Mouse (Mus musculus): ENCODE results near the gene Cdadc1.
"Not testable (repeated sequence)": the region's sequence is repeated elsewhere in the genome, so short reads cannot be mapped to it uniquely, and the experiment has no call there.

The Cdadc1 gene

GRCm38 (mm10) chr14:59597398-59598259 lies at the start of gene Cdadc1:
TSS of gene Cdadc1 (minus strand) at chr14:59597959.
- peak; percentile 98 to 100 for DNase-seq

GRCm38 (mm10) chr14:59646826-59647697 lies 49.3 kb upstream of the Cdadc1 start:
- DNase-seq, result no peak

GRCm38 (mm10) chr14:59644896-59645295 lies 47.1 kb upstream of the Cdadc1 start:
- DNase-seq, result no peak

GRCm38 (mm10) chr14:59644166-59644565 lies 46.4 kb upstream of the Cdadc1 start:
- no peak for DNase-seq

- no peak for DNase-seq
Observed at GRCm38 (mm10) chr14:59643582-59643981, 45.8 kb upstream of the Cdadc1 start.

GRCm38 (mm10) chr14:59641856-59642255 lies 44.1 kb upstream of the Cdadc1 start:
- no peak for DNase-seq

DNA sequence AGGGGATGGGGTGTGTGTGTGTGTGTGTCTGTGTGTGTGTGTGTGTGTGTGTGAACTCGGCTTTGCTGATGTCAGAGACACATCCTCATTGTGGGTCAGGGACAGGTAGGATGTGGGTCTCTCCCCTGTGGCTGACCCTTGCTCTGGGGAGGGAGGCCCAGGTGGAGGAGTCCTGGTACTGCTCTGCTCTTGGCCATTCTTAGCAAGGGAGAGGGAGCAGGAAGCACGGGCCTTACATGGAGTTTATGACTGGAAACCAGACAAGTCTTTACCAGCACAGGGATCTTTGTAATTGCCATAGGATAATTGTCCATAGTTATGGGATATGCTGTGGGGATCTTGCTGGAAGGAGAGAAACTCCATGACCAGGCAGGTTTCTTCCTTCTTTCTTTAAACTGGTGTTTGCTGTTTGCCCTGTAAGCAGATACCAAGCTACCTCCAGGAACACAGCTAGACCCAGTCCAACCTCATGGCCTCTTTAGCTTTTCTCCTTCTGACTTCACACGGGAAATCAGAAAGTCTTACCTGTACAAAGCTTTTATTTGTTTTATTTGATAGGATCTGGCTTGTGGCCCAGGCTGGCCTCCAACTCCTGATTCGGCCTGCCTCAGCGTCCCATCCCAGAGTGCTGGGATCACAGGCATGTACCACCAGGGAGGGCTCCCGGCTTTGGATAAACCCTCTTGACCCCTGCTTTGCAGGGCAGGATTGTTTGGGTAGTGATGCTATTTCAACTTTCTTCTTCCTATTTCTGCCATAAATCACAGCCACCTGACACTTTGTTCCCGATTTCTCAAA lies 41.3 kb upstream of the Cdadc1 start:
- no peak for DNase-seq

DNA sequence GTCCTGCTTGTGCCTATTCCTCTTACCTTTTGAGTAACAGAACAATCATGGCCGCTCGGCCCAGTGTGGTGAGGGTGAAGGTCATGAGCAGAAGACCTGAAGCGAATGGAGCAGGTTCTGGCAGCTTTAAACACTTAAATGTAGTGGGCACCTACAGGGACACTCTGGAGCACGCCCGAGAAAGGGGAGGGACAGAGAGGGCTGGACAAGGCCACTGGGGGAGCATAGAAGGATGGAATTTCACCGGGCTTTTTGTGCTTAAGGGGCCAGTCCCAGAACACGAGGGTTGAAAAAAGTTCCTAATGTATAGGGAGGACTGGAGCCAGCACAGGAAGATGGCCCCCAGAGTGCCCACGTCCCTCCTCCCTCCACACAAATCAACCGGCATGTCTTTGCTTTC lies 36.2 kb upstream of the Cdadc1 start:
- no peak for DNase-seq

GRCm38 (mm10) chr14:59633295-59633898 lies 35.6 kb upstream of the Cdadc1 start:
- DNase-seq, result no peak

GRCm38 (mm10) chr14:59632067-59632466 lies 34.3 kb upstream of the Cdadc1 start:
- no peak for DNase-seq

DNA sequence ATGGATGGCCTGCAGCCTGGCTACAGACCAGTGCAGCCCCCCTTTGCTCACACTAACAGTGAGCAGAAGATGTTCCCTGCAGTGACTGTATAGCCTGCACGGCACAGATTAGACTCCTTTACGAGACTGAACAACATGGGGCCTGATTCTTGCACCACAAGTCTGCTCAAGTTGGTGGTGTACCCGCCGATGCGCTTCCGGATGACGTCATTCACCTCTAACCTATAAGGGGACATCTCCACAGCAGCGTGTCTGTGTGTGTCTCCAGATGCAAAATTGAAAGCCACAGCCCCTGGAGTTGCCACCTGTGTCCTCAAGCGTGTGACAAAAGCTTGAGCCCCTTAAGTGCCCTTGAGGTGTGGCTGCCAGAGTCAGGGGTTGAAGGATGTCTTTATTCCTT lies 32.3 kb upstream of the Cdadc1 start:
- no peak for DNase-seq

DNA sequence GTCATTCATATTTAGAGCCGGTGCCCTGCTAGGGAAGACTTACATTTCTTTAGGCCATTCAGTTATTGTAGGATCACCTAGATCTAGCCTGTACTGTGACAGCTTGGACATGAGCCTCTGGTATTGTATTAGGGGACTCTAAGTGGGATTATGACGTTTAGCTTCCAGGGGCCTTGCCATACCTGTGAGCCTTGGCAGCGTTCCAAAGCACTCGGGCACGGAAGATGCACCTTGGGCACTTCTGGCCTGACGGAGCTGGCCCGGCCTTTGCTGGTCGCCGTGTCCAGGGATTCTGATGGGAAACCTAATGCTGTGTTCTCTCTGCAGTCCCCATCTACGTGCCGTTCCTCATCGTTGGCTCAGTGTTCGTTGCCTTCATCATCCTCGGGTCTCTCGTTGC lies 31.5 kb upstream of the Cdadc1 start:
- DNase-seq, result no peak

DNA sequence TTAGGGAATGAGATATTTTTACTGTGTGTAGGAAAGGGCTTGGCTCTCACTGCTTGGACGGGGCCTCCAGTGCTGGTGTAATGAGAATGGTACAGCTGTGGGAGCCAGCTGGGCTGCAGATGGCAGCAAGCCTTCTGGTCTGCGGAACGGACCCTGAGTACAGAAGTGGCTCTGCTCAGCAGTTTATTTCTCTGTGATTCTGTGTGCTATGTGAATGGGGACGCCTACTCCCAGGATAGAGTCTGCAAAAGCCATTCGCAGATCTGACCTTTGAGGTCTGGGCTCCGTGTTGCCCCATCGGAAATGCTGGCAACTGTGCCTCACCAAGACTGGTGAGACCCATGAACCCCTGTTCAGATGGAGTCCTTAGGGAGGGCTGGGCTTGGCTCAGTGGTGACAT lies 30.1 kb upstream of the Cdadc1 start:
- DNase-seq, result no peak

GRCm38 (mm10) chr14:59627142-59627680 lies 29.5 kb upstream of the Cdadc1 start:
- no peak for DNase-seq

GRCm38 (mm10) chr14:59626711-59627110 lies 29.0 kb upstream of the Cdadc1 start:
- DNase-seq, result no peak

DNA sequence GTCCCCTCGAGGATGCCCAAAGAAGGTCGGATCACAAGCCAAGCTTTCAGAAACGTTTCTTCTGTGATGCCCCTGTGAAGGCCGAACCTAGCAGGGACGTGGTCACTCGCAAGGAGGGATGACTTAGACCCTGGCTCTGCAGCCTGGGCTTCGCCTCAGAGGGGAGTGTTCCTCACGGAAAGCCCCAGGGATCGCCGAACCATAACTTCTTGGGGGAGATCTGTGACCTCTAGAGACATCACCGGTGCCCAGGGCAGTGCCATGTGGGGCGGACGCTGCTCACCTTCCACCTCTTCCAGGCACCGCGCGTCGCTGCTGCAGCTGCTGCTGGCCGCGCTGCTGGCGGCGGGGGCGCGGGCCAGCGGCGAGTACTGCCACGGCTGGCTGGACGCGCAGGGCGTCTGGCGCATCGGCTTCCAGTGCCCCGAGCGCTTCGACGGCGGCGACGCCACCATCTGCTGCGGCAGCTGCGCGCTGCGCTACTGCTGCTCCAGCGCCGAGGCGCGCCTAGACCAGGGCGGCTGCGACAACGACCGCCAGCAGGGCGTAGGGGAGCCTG lies 28.1 kb upstream of the Cdadc1 start:
- DNase-seq, result peak; percentile 27 to 35

DNA sequence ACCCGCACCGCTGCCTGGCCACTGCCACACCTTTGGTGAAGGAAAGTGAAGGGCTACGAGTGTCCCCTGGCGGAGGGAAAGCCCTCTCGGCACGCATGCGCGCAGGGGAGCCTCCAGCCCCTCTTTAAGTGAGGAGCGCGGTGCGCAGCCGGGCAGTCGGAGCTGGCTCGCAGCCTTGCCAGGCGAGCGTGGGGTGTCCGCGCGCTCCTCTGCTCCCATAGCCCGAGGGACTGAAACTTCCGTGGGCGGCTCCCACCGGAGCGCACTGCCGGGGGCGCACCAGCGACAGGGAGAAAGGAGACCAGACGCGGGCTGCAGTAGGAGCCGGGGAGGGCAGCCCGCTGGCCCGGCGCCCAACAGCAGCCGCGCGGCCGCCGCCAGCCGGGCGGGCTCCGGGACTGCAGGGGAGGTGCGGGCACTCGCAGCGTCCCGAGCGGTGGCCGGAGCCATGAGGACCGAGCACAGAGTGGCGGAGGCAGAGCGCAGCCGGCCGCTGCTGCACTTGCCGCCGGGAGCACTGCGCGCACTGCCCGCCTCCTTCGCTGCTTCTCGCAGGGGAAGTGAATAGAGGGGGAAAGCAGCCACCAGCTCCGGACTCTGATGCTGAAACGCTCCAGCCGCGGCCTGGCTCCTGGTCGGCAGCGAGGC lies 27.5 kb upstream of the Cdadc1 start, which contains the start of gene Shisa2:
Gene Shisa2, plus strand, starts transcription at position 151 of the 648 bp plus-strand sequence.
- peak; percentile 43 to 50 for DNase-seq

DNA sequence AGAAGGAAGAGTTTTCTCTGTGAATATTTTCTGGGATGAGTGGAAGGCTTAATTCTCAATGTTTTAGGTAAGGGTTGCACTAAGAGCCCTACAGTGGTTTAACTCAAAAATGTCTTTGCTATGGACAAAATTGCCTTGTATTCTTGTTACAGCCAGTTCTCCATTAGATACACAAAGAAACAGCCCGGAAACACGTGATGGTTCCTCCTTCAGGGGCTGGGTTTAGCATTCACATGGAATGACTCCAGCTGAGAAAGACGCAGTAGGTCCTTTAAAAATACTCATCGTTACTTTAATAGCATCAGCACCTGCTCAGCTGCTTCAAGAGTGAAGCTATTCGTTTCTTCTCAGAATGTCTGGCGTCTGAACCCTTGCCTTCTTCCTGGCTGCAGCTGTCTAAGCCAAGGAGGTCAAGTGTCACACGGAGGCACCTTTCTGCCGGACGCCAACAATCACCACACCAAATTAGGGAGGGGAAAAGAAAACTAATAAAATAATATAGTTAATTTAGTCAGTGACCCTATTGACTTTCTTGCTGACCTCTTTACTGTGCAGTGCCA lies 26.6 kb upstream of the Cdadc1 start:
- DNase-seq, result no peak

- no peak for DNase-seq
Observed at GRCm38 (mm10) chr14:59616802-59617201, 19.0 kb upstream of the Cdadc1 start.

DNA sequence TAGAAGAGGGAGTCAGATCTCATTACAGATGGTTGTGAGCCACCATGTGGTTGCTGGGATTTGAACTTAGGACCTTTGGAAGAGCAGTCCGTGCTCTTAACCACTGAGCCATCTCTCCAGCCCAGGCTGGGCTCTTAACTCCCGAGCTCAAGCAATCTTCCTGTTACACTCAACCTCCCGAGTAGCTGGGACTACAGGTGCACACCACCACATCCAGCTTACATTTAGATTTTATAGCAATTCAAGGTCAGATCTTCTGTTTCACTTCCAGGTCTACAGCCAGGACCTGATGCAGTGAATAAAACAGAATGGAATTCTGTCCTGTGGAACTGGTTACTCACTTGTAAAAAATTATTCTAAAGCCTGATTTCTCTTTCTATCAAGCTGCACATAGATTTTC lies 16.4 kb upstream of the Cdadc1 start:
- not testable (repeated sequence) for DNase-seq

Data from cerebellum, postnatal 25 days (tissue).